Mouse (Mus musculus): ENCODE measurements around the gene Lgals2. TPM values are rescaled to one million over a fixed set of nuclear protein-coding genes. Genes with fewer than 3 reads are reported as not detected.
"Not testable (repeated sequence)": the region's sequence is repeated elsewhere in the genome, so short reads cannot be mapped to it uniquely, and the experiment has no call there.

Gene Lgals2
- polyA plus RNA-seq, 1 experiment: 0.32 TPM

DNA sequence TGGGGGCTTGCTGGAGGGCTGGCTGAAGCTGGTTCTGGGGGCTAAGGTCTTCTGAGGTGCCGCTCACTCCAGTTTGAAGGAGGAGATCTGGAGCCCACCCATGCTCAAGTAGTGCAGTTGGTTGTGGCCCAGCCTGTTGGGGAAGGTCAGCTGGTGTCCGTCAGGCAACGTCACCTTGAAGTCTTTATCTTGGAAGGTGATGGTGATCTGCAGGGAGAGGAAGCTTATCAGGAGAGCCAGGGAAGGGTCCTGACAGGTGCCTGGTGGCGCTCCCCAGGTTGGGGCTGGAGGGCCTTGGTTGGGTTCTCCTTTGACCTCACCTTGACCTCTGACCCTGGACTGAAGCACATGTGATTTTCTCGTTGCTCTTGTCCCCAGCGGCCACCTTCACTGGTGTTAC is 4.4 kb downstream of the Lgals2 start:
- TF ChIP-seq POLR2A (IDR thresholded peaks at IDR 0.05; ENCODE audit: low read depth, low read length): no peak
- no peak for TF ChIP-seq CTCF (IDR thresholded peaks at IDR 0.05; ENCODE audit: extremely low read depth, insufficient read depth, insufficient read length, insufficient replicate concordance)
- Histone ChIP-seq H3K36me3 (ENCODE audit: control insufficient read depth, insufficient read depth, low read length) (no peaks in the 10 kb centered on the region), H3K27me3 (ENCODE audit: control insufficient read depth, insufficient read depth, low read length) (no peaks in the 10 kb centered on the region), H3K27ac (ENCODE audit: insufficient read depth, low read length) (no peak overlapping the region), H3K4me1 (ENCODE audit: control insufficient read depth, insufficient read depth, insufficient read length) (no peaks in the 10 kb centered on the region), H3K4me3 (ENCODE audit: extremely low read depth, insufficient read depth, insufficient read length) (no peak overlapping the region)
- DNase-seq (ENCODE audit: low read depth in 1 of 2, low spot score in 2 of 2): no peak
- 73% methylated on average over 6 of the region's 6 CpGs for WGBS

DNA sequence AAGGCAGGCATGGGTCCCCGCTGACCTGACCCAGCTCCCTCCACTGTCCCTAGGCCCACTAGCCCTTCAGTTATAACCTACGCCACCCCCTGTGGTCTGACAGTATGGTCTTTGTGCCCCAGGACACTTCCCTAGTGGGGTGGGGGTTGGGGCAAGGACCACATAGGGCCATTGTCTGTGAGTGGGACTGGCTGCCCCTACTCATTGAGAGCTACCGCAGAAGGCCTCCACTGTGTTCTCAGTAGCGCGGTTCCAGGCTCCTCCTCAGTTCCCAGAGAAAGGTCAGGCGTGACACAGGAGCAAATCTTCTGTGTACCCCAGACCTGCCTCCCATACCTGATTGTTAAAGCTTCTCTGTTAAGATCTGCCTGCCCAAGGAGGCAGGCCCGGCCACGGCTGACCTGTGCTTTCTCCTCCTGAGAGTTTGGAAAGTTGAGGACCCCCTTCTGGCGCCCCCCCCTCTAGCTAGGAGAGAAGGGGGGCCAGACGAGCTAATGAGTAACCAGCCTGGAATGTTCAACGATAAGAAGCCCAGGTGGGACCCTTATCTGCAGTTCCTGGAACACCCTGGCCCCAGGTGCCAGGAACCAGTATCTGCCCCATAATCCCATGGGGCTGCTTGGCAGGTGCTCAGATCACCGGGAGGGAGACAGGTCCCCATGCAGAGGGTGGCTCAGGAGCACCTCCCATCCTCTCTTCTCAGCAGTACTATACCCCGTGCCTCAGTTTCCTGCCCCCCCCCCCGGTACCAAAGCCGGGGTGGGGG is 5.1 kb downstream of the Lgals2 start:
- Histone ChIP-seq H3K4me1 (ENCODE audit: control insufficient read depth, insufficient read depth, insufficient read length) (no peaks in the 10 kb centered on the region), H3K4me3 (ENCODE audit: extremely low read depth, insufficient read depth, insufficient read length) (no peak overlapping the region), H3K27ac (ENCODE audit: insufficient read depth, low read length) (no peak overlapping the region), H3K27me3 (ENCODE audit: control insufficient read depth, insufficient read depth, low read length) (no peaks in the 10 kb centered on the region), H3K36me3 (ENCODE audit: control insufficient read depth, insufficient read depth, low read length) (no peaks in the 10 kb centered on the region)
- no peak for DNase-seq (ENCODE audit: low read depth in 1 of 2, low spot score in 2 of 2)
- 69% methylated on average over 15 of the region's 15 CpGs for WGBS
- TF ChIP-seq CTCF (IDR thresholded peaks at IDR 0.05; ENCODE audit: extremely low read depth, insufficient read depth, insufficient read length, insufficient replicate concordance) (no peak), POLR2A (IDR thresholded peaks at IDR 0.05; ENCODE audit: low read depth, low read length) (no peak)

DNA sequence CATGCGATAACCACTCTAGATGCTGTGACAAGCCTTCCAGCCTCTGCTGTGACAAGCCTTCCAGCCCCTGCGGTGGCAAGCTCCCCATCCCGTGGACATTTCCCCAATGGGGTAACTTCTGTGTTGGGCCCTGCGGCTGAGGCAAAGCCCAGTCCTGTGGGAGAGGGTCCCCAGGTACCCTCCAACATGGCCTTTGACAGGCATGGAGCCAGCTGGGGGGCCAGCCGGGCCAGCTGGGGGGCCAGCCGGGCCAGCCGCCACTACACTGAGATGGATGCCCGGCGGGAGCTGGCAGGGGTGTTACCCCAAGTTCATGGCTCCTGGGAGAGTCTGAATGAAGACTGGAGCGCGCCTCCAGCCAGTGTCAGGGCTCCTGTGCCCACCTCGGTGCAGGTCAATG is 5.8 kb downstream of the Lgals2 start:
- Histone ChIP-seq H3K36me3 (ENCODE audit: control insufficient read depth, insufficient read depth, low read length) (no peaks in the 10 kb centered on the region), H3K27ac (ENCODE audit: insufficient read depth, low read length) (no peak overlapping the region), H3K27me3 (ENCODE audit: control insufficient read depth, insufficient read depth, low read length) (no peaks in the 10 kb centered on the region), H3K4me1 (ENCODE audit: control insufficient read depth, insufficient read depth, insufficient read length) (no peaks in the 10 kb centered on the region), H3K4me3 (ENCODE audit: extremely low read depth, insufficient read depth, insufficient read length) (no peak overlapping the region)
- WGBS: 89% methylated on average over 12 of the region's 12 CpGs
- TF ChIP-seq CTCF (IDR thresholded peaks at IDR 0.05; ENCODE audit: extremely low read depth, insufficient read depth, insufficient read length, insufficient replicate concordance) (no peak), POLR2A (IDR thresholded peaks at IDR 0.05; ENCODE audit: low read depth, low read length) (no peak)
- no peak for DNase-seq (ENCODE audit: low read depth in 1 of 2, low spot score in 2 of 2)

DNA sequence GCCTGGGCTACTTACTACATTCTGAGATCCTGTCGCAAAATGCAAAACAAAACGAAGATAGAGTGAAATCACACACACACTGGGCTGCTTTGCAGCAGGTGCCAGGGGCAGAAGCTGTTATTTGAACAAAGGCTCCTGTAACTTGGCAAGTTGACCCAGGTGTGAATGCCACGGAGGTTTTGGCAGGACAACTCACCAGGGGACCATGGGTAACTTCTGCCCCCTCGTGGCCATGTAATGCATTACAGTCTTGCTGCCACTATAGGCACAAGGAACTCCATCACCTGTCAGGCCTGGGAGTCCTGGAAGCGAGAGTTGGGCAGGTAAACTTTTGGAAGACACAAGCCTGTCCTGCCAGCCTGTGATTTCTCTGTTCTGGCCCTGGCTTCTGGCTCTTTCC is 6.9 kb downstream of the Lgals2 start:
- Histone ChIP-seq H3K27ac (ENCODE audit: insufficient read depth, low read length) (no peak overlapping the region), H3K36me3 (ENCODE audit: control insufficient read depth, insufficient read depth, low read length) (no peaks in the 10 kb centered on the region), H3K4me3 (ENCODE audit: extremely low read depth, insufficient read depth, insufficient read length) (no peak overlapping the region), H3K27me3 (ENCODE audit: control insufficient read depth, insufficient read depth, low read length) (peaks cover 4% of the 10 kb centered on the region; the same call in 1 of the 2 replicates), H3K4me1 (ENCODE audit: control insufficient read depth, insufficient read depth, insufficient read length) (no peaks in the 10 kb centered on the region)
- DNase-seq (ENCODE audit: low read depth in 1 of 2, low spot score in 2 of 2): peak; percentile 26 to 77
- TF ChIP-seq CTCF (IDR thresholded peaks at IDR 0.05; ENCODE audit: extremely low read depth, insufficient read depth, insufficient read length, insufficient replicate concordance) (peak; percentile 78; the same call in 1 of the 2 replicates), POLR2A (IDR thresholded peaks at IDR 0.05; ENCODE audit: low read depth, low read length) (no peak)
- WGBS: 28% methylated on average over 5 of the region's 5 CpGs

DNA sequence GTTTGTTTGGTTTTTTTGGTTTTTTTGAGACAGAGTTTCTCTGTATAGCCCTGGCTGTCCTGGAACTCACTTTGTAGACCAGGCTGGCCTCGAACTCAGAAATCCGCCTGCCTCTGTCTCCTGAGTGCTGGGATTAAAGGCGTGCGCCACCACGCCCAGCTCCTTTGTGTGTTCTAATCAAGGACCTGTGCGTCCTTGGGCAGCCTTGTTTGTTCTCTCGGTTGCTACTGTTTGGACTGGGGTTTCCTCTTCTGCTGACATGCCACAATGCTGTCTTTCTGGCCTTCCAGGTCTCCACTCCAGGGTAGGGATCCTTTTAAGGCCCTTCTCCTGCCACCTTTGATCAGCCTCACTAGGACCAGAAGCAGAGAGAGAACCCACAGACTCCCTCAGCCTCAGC is 8.5 kb downstream of the Lgals2 start:
- not testable (repeated sequence) for H3K36me3 ChIP-seq (ENCODE audit: control insufficient read depth, insufficient read depth, low read length); H3K4me1 ChIP-seq (ENCODE audit: control insufficient read depth, insufficient read depth, insufficient read length); H3K4me3 ChIP-seq (ENCODE audit: extremely low read depth, insufficient read depth, insufficient read length); DNase-seq (ENCODE audit: low read depth in 1 of 2, low spot score in 2 of 2); H3K27ac ChIP-seq (ENCODE audit: insufficient read depth, low read length)
- H3K27me3 ChIP-seq (ENCODE audit: control insufficient read depth, insufficient read depth, low read length): peaks cover 15% of the 10 kb centered on the region
- 92% methylated on average over 7 of the region's 7 CpGs for WGBS

DNA sequence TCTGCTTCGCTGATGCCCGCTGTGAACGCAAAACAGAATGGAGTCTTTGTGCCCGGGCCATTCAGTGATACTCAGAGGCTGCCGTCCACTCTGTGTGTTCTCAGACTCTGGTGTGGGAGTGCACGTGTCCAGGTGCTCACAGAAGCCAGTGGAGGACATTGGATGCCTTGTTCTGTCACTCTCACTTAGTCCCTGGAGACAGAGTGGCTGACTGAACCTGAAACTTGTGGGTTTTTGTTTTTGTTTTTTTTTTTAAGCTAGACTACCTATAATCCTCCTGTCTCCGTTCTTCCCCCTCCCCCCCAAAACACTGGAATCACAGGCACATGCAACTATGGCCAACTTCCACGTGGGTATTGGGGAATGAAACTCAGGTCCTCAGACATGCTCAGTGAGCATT is 9.0 kb downstream of the Lgals2 start:
- H3K27me3 ChIP-seq (ENCODE audit: control insufficient read depth, insufficient read depth, low read length): peaks cover 16% of the 10 kb centered on the region
- H3K27ac ChIP-seq (ENCODE audit: insufficient read depth, low read length): no peak overlapping the region
- H3K4me1 ChIP-seq (ENCODE audit: control insufficient read depth, insufficient read depth, insufficient read length): peaks cover 8% of the 10 kb centered on the region
- DNase-seq (ENCODE audit: low read depth in 1 of 2, low spot score in 2 of 2): no peak
- no peaks in the 10 kb centered on the region for H3K36me3 ChIP-seq (ENCODE audit: control insufficient read depth, insufficient read depth, low read length)
- WGBS: 75% methylated on average over 8 of the region's 8 CpGs
- no peak for TF ChIP-seq POLR2A (IDR thresholded peaks at IDR 0.05; ENCODE audit: low read depth, low read length)
- TF ChIP-seq CTCF (IDR thresholded peaks at IDR 0.05; ENCODE audit: extremely low read depth, insufficient read depth, insufficient read length, insufficient replicate concordance): no peak
- no peak overlapping the region for H3K4me3 ChIP-seq (ENCODE audit: extremely low read depth, insufficient read depth, insufficient read length)

DNA sequence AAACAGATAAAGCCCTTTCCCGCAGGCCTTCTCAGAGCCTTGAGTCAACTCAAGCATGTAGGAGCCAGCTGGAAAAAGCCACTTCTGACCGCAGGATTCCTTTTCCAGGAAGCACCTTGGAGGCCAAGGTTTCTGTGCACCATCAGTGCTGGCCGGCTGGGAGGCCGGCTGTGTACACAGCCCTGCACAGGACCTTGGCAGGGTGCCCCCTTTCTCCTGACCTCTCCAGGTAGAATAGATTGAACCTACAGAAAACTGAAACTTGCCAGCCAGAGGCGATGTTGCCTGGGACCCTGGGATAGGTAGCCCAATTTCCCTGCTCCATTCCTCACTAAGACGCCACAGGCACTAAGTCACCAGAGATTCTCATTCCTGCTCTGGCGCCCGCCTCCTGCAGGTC is 9.5 kb downstream of the Lgals2 start:
- TF ChIP-seq POLR2A (IDR thresholded peaks at IDR 0.05; ENCODE audit: low read depth, low read length) (no peak), CTCF (IDR thresholded peaks at IDR 0.05; ENCODE audit: extremely low read depth, insufficient read depth, insufficient read length, insufficient replicate concordance) (no peak)
- H3K4me3 ChIP-seq (ENCODE audit: extremely low read depth, insufficient read depth, insufficient read length): no peak overlapping the region
- no peaks in the 10 kb centered on the region for H3K36me3 ChIP-seq (ENCODE audit: control insufficient read depth, insufficient read depth, low read length)
- peaks cover 8% of the 10 kb centered on the region for H3K4me1 ChIP-seq (ENCODE audit: control insufficient read depth, insufficient read depth, insufficient read length)
- peaks cover 19% of the 10 kb centered on the region for H3K27me3 ChIP-seq (ENCODE audit: control insufficient read depth, insufficient read depth, low read length)
- WGBS: 89% methylated on average over 8 of the region's 8 CpGs
- no peak overlapping the region for H3K27ac ChIP-seq (ENCODE audit: insufficient read depth, low read length)
- DNase-seq (ENCODE audit: low read depth in 1 of 2, low spot score in 2 of 2): no peak
